Mouse (Mus musculus): ENCODE measurements around the gene Ltb4r2.

DNA sequence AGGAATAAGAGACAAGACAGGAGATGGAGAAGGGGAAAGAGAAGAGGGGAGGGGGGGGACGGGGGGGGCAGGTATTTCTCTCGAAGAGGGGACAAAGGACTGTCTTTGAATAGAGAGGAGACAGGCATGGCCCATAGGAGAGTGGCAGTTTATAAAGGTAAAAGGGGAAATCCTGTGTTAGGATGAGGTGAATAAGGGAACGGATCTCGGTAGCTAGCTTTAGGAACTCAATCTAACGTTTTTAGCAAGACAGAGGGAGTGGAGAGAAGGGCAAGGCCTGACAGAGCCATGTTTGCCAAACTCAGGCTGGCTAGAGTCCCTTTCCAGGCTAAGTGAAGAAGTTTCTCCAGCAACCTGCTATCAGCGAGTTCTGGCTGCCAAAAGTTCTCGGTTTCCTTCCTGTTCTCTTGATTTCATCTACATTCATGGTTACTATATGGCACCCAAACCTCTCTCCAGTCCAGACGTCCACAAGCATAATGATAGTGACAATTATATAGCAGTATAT is 38.7 kb upstream of the Ltb4r2 start:
- TF ChIP-seq TAL1 (IDR thresholded peaks at IDR 0.05; ENCODE audit: low read length) (no peak), GATA1 (IDR thresholded peaks at IDR 0.05; ENCODE audit: low read length) (no peak)
